Mouse (Mus musculus): ENCODE data around the gene Cdan1. TPM values are rescaled to one million over a fixed set of nuclear protein-coding genes. Genes with fewer than 3 reads are reported as not detected.

Gene Cdan1
- 10 to 100 TPM; 23.6 to 33.2 (median 27.9) TPM for total RNA-seq (2022)

DNA sequence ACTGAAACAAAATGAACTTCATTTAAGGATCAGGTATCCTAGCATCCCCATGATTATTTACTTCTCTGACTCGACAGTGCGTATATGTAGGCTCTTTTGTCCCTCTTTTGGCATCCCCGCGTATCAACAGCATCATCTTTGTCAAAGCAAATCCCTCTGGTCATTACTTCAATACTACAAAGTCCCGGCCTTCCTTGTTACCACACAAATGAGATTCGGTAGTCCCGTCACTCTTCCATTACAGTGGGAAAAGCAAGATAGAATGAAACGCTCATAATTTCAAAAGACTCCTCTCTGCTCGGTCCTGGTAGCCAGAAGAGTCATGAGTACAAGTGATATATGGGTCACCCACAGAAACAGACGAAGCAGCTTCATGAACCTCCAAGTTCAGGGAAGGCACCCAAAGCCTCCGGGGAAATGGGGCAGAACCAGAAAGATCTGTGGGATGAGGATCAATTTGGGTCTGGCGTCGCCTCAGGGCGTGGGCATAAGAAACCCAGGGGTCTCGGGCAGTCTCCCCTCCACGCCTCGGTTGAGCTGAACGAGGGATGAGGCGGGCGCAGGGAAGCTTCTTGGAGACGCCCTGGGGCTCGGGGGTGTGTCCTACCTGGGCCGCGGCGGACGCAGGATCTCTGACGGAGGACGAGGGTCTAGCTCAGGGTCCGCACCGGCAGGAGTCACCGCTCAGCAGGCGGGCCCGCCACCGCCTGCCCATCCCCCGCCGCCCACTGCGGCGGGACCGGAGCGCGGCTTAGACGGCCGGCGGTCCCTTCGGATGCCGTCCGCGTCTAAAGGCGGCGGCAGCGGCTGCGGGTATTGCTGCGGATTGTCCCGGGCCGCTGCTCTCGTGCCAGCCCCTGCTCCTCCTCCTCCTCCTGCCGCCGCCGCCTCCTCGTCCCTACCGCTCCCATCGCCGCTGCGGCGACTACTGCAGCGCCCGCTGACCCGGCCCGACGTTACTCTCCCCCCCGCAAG is at the start of gene Cdan1:
TSS of gene Cdan1 (minus strand) at position 680 of the 975 bp plus-strand sequence.
- DNase-seq (ENCODE audit: low spot score in 2 of 2): peak; percentile 32 to 42

GRCm38 (mm10) chr2:120896361-120896760 is 46.4 kb upstream of the Cdan1 start:
- DNase-seq (ENCODE audit: low spot score in 2 of 2): no peak

DNA sequence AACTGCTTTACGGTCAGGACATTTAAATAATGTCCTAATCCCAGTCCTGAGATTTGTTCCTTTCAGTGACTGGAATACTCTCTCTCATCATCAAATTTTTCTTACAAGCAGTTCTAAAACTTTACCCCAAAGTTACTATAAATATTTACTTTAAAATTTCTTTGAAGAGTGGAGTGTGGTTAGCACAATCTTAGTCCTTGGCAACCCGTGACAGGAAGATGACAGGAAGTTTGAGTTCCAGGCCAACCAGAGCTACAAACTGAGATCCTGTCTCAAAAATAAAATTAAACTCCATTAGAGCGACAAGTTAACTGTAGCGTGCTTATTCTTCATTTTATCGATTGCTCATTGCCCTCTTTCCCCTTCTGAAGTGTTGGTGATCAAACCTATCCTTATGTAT is 37.7 kb upstream of the Cdan1 start:
- DNase-seq (ENCODE audit: low spot score in 2 of 2): no peak

DNA sequence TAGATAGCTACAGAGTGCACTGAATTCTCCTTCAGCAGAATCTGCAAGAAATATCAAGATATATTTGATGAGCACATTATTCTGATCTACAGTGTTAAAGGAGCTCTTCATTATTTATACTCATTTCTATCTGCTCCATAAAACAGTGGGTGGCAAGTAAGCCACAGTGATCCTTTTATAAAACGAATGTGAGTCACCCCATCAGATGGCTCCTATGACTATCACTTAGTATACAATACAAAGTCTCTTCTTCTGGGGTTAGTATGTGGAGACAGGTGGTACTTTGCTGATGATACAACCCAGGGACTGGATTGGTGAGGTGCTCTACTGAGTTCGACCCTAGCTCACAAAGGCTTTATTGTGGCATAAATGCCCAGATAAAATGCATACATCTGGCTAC is 23.3 kb upstream of the Cdan1 start:
- no peak for DNase-seq (ENCODE audit: low spot score in 2 of 2)

DNA sequence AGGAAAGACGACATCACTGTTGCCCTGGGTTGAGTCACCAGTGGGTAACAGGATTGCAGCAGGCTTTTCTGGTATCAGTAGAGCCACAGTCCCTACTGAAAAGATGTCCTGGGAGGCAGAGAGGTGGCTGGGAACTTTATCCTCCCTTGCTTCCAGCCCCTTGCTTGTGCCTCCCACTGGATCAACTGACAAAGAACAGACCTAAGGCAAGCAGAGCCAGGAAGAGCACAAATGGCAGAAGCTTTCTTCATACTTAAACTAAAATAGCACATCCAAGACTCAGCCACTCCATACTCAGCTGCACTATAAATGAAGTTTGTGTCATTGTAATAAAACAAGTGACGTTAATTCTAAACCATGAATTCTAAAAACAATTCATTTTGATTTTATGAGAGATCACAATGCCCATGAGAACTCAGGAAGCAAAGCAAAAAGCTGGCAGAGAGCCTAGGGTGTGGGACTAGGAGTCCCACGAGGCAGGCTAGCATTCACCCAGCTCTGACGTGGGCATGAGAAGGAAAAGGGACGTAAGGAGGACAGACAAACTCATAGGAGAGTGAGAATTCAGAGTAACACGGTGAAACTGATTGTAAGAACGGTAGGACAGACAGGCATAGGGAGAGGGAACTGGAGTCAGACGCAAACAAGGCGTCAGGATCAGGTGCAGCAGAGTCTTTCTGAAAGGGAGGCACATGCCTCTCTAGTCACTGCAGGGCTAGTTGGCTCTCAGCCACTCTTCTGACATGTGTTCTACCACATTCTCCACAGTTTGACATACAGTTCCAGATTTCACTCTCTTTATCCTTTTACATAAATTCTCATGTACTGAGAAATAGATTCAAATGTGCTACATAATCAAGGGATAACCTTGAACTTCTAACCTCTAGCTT is 21.8 kb upstream of the Cdan1 start:
- peak; percentile 12 to 33 for DNase-seq (ENCODE audit: low spot score in 2 of 2)

DNA sequence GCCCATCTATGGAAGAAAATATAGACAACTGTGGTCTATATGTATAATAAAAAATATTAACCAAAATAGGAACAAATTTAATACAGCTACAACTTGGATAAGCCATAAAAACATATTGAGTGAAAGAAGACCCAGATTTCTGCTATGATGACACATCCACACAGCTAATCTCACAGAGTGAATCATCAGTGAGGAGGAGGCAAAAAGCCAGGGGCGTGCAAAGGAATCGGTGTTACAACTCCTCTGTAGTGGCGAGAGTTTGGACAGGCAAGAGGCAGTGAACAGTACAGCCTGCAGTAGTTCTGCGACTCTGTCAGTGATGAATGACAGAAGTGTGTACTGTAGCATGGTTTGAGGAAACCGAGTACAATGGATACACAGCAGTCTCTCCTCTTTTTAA is 17.4 kb upstream of the Cdan1 start:
- DNase-seq (ENCODE audit: low spot score in 2 of 2): peak in 1 of 2 experiments; percentile 49

DNA sequence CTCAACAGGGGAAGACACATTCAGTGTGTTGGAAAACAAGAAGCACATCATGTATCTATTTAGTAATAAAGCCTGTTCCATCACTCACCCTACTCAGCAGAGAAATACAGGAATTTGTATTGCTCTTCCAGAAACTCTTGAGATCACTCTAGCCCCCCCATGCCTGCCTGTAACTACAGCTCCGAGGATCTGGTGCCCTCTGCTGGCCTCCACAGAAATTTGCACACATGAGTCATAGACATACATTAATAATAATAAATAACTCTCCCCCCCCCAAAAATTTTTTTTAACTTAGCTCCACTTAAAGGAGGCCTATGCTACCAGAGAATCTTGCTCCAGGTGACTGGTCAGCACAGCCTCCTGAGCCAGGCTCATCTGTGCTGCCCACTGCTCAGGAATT is 16.6 kb upstream of the Cdan1 start:
- no peak for DNase-seq (ENCODE audit: low spot score in 2 of 2)

DNA sequence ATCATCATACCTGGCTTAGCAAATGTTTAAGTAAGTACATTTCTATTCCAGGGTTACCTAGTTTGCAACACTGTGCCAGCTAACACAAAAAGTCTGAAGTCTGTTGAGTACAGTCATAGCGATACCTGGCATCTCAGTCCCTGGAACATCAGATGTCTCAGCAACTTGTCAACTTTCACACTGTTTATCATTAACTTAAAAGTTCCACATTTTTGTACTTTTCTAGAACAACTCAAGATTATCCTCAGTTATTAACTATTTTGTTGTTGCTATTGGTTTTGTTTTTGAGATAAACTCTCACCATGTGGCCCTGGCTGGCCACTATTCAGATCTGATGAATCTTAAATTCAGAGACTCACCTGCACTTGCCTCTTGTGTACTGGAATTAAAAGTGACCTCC is 13.5 kb upstream of the Cdan1 start:
- no peak for DNase-seq (ENCODE audit: low spot score in 2 of 2)

GRCm38 (mm10) chr2:120860699-120861098 is 10.8 kb upstream of the Cdan1 start:
- no peak for DNase-seq (ENCODE audit: low spot score in 2 of 2)

DNA sequence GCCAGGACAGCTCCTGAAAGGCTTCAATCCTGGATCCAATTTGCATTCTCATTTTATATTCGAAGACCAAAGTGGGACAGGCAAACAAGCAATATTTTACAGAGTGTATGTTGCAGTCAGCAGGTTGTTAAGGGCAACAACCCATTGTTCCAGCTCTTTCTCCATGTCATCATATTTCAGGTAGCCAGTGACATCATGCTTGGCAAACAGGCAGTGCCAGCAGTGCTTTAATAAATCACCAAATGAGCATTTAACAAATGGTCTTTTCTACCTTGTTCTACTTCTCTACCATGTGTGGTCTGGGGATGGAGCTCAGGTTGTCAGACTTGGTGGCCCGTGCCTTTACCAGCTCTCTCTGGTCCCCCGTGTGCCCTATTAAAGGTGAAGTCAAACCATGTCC is 8.2 kb upstream of the Cdan1 start:
- DNase-seq (ENCODE audit: low spot score in 2 of 2): no peak

DNA sequence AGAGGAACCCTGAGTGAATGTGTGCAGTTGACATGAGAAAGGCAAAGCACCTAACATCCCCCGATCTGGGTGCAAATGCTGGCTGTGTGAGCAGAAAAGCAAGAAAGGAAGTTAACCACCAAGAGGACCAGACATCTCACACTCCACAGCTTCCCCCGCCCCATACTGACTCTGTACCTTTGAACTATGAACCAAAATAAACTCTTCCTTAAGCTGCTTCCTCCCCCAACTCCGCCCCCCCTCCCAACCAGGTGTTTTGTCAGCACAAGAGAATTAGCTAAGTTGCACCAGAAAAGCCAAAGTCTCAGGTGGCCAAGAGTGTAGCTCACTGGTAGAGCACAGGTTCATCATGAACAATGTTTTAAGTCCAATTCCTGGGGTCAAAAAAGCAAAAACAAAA is 3.2 kb upstream of the Cdan1 start:
- DNase-seq (ENCODE audit: low spot score in 2 of 2): no peak

- no peak for DNase-seq (ENCODE audit: low spot score in 2 of 2)
Observed at GRCm38 (mm10) chr2:120852626-120853025, 2.7 kb upstream of the Cdan1 start.

DNA sequence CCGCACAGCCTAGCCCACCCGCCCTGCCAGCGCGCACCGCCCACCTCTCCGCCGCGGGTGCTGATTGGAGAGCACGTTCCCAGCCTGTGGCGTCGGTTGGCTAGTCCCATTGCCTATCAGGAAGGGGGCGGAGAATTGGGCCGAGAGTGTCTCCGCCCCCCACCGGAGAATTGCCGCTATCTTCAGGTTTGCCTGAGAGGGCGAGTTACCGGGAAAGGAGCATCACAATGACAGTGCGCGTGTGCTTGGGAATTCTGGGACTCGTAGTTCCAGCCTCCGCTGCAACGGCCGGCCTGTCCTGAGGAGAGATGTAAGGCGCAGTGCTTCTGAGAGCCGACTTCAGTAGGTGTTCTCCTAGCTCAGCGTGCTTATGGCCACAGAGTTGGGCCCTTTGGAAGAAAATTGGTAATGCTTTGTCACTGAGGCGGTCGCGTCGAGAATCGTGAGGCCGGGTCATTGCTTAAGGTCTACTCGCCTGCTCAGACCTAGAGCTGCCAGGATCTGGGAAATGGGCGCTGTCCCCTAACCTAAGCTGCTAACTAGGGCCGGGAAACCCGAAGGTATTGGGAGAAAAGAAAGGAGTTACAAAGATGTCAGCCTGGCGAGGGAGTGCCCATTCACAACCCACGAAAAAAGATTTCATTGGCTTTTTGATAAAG is 625 bp upstream of the Cdan1 start, which contains the start of gene Ttbk2:
TSS of gene Ttbk2 (minus strand) at position 181 of the 659 bp plus-strand sequence.
- DNase-seq (ENCODE audit: low spot score in 2 of 2): peak; percentile 97 to 99

- no peak for DNase-seq (ENCODE audit: low spot score in 2 of 2)
Observed at GRCm38 (mm10) chr2:120845280-120845679, 4.6 kb downstream of the Cdan1 start.

GRCm38 (mm10) chr2:120843990-120844389 is 5.9 kb downstream of the Cdan1 start:
- DNase-seq (ENCODE audit: low spot score in 2 of 2): no peak

- no peak for DNase-seq (ENCODE audit: low spot score in 2 of 2)
Observed at GRCm38 (mm10) chr2:120841211-120841610, 8.7 kb downstream of the Cdan1 start.

DNA sequence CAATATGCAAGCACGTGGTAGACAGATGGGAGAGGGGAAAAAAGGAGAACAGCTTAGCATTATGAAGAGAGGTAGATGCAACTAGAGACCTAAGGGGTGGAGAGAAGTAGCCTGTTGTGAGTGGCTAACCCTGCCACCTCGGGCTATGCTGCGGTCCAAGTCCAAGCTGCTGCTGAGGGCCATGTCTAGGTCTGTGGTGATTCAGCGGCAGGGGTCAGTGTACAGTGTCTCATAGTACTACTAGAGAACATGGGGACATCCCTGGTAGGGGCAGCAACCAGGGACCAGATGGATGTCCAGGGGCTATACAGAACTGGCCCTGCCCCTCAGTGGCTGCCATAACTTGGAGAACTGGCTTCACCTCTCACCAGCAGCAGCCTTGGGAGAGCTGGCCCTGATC is 14.8 kb downstream of the Cdan1 start:
- no peak for DNase-seq (ENCODE audit: low spot score in 2 of 2)

- DNase-seq (ENCODE audit: low spot score in 2 of 2): no peak
Observed at GRCm38 (mm10) chr2:120826936-120827638, 22.8 kb downstream of the Cdan1 start.

DNA sequence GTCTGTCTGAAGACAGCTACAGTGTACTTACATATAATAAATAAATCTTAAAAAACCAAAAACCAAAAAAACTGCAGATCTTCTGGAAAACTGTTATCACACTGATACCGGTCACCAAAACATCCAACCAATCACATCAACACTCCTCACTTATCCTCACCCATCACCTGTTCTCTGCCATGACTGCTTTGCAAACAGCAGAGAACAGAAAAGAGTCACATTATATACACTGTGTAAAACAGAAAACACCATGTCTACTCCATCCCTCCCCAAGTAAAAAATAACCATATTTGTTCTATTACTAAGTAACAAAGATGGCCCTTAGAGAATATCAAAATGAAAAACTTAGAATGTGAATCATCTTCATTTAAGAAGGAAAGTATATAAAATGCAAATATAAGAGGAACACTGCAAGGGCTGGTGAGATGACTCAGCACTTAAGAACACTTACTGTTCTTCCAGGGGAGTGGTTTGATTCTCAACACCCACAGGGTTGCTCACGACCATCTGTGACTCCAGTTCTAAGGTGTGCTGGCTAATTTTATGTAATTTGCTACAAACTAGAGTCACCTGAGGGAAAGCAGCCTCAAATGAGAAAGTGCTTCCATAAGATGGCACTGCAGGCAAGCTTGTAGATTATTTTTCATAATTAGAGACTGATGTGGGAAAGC is 79.5 kb downstream of the Cdan1 start:
- peak in 1 of 2 experiments; percentile 62 for DNase-seq (ENCODE audit: low spot score in 2 of 2)

DNA sequence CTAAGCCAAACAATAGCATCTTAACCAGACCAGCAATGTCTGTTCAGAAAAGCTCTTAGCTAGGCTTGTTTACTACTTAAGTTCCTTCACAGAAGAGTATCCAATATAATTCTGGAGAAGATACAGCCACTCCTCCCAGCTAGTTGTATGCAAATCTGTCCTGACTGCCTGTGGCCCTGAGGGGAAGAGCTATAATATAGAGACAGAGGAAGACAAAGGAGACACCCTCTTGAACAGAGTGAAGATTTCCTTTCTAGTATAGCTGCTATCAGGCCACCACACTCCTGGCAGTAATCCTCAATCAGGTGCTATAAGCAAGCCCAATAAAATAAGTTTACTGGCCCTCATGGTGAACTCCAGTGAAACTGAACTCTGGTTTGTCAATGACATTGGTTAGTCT is 88.0 kb downstream of the Cdan1 start:
- no peak for DNase-seq (ENCODE audit: low spot score in 2 of 2)
